Mouse (Mus musculus) CH12.LX (cell line): Measurements from ENCODE around the gene Rasgrp3.

Source experiments
- BHLHE40 ChIP-seq: IDR thresholded peaks from 2 replicates; pipeline ENCODE4 v1.6.1; 2011; ENCODE audit warnings: mild to moderate bottlenecking, low read depth, low read length, improper control_type of control experiment
- TCF12 ChIP-seq: IDR thresholded peaks from 2 replicates; pipeline ENCODE4 v1.6.1; 2014; ENCODE audit warnings: low read depth, mild to moderate bottlenecking, inconsistent platforms, low read length, improper control_type of control experiment

- TF ChIP-seq TCF12 (no peak), BHLHE40 (no peak)
Measured at GRCm38 (mm10) chr17:75516591-75516990, 80.9 kb downstream of the Rasgrp3 start.
